Mouse (Mus musculus): ENCODE measurements around the gene Crtc1.

The Crtc1 gene

DNA sequence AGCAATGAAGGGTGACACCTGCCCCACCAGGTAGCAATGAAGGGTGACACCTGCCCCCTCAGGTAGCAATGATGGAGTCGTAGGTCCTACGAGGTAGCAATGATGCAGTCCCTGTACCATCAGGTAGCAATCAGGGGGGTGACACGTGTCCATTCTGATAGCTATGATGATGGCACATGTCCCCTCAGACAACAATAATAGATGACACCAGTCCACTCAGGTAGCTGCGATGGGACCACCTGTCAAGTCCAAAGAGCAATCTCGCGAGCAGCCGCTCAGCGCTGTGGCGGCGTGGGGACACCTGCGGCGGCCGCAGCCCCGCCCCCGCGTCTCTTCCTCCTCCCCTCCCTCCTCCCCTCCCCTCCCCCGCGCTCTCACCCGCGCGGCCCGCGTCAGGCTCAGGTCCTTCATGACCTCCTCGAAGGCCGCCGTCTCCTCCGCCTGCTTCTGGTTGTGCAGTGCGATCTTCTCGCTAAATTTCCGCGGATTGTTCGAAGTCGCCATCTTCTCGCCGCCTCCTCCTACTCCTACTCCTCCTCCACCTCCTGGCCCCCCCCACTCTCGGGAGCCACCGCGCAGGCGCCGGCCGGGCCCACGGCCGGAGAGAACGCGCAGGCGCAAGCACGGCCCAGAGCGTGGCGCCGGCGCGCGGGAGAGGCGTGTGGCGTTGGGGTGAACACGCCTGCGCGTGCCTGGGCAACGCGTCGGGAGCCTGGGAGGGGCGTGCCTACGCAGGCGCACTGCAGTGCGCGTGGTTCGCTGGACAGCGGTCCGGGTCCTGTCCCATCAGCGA lies at the start of gene Crtc1:
Crtc1 (minus strand) TSS at position 525 of the 793 bp plus-strand sequence.
- peak; percentile 99 for DNase-seq (ENCODE audit: low read depth, low spot score)

DNA sequence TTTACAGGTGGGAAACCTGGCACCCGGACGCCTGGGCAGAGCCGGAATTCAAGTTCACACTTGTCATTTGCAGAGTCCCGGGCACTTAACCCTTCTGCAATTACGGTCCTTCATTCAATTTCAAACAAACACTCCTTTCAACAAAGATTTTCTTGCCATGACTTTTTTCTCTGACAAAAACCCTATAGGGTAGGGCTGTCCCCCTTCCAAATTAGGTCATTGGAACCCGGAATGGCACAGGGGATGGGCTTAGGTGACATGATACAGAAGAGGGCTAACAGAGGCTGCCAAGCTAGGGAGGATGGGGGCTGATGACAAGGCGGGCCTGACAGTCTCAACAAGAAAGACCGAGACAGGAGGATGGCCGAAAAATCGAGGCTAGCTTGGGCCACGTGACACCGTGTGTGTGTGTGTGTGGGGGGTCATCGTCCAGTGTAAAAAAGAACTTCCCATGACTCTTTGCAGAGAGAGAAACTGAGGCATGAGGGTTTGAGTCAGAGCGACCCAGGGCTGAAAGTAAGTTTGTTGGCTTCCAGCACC lies 49.6 kb upstream of the Crtc1 start:
- no peak for DNase-seq (ENCODE audit: low read depth, low spot score)

GRCm38 (mm10) chr8:70487993-70488796 lies 48.8 kb upstream of the Crtc1 start:
- peak; percentile 32 for DNase-seq (ENCODE audit: low read depth, low spot score)

GRCm38 (mm10) chr8:70486941-70487520 lies 47.7 kb upstream of the Crtc1 start, which contains the start of gene Tmem59l:
Gene Tmem59l (minus strand): TSS chr8:70487358.
- DNase-seq (ENCODE audit: low read depth, low spot score) = no peak

GRCm38 (mm10) chr8:70486191-70486681 lies 46.9 kb upstream of the Crtc1 start:
- no peak for DNase-seq (ENCODE audit: low read depth, low spot score)

GRCm38 (mm10) chr8:70482943-70483342 lies 43.6 kb upstream of the Crtc1 start:
- DNase-seq (ENCODE audit: low read depth, low spot score) = no peak

DNA sequence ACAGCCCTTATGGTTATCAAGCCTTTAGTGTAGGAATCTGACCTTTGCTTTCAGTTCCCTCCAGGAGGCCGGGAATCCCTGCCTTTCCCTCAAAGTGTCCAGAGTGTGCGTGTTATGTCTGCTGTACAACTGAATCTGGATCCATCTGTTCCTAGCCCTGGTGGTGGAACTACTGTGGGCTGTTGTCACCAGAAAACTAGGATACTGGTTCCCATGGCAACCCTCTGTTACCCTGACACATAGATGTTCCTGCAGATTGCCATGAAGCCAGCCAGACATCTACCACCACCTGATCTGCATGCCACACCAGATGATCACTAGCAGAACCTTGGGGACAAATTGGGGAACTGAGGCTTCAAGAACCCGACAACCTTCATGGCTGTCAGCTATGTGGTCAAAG lies 42.5 kb upstream of the Crtc1 start:
- DNase-seq (ENCODE audit: low read depth, low spot score) = no peak

DNA sequence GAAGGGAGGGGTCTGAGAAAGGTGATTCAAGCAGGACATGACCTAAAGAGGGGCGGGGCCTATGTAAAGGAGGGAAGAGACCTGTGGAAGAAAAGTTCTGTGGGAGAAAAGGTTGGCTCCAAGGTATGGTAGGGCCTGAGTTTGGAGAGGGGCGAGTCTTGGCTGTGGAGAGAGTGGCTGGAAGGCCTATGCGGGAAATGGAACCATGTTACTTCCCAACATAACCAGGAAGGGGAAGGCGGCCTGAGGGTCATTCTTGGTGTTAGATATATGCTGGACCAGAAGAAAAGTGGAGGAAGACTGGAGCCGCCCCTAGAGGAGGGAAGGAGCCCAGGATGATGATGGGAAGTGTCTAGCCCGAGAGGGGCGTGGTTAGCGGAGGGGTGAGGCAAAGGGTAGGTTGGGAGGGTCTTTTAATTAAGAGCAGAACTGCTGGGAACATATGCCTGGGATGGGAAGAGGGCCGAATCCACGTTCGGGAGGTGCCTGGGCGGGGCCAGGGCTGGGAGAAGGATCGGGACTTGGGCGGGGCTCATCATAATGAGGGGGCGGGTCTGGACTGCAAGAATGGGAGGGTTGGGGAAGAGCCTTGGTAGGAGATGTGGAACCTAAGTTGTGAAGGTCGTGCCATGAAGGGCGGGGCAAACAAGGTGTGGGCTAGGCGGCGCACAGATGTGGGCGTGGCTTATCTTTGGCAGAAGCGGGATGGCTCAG lies 38.0 kb upstream of the Crtc1 start:
- DNase-seq (ENCODE audit: low read depth, low spot score) = peak; percentile 50

DNA sequence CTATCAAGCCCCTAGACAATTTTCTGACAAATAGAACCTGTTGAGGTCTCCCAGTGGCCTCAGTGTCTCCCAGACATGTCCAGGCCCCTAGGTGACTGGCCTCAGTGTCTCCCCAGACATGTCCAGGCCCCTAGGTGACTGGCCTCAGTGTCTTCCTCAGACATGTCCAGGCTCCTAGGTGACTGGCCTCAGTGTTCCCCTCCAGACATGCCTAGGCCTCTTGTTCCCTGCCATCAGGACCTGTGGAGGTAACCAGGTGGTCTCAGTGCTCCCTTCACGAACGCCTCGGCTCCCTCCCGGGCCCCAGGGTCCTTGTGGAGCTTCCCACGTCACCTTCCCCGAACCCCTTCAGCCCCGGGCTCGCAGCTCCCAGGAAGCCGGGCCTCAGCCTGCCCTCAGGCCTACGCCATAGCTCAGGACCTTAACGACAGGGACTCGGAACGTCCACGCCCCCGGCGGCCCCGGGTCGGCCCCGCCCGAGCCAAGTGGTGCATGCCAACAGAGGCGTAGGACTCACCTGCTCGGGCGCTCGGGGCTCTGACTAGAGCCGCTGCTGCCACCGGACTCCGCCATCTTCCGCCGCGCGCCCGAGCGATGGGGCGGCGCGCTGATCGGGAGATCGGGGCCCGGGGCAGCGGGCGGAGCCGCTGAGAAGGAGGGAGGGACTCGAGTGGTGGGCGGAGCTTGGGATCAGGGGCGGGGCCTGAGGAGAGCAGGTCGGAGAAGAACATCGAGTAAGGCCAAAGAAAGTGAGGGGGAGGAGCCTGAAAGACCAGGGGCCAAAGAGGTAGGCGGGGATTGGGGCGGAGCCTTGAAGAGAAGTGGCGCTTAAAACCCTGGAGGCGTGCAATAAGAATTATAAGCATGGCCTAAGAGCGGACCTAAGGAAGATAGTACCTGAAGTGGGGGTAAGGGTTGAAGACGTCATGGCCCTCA lies 37.2 kb upstream of the Crtc1 start, which contains the start of gene Klhl26:
Klhl26 (minus strand) TSS at position 636 of the 936 bp plus-strand sequence.
- peak; percentile 95 for DNase-seq (ENCODE audit: low read depth, low spot score)

DNA sequence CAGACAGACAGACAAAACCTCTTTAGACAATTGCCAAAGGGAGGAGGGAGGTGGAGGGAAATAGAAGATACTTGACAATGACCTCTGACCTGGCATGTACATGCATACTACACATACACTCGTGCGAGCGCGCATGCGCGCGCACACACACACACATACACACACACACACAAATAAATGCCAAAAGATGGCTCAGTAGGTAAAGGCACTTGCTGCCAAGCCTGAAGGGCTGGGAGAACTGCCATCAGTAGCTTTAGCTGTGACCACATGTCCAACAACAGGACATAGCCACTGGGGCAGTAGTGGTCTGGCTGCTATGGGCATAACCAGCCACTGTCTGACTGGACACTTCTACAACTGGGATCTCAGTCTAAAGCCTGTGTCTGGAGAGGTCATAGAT lies 32.5 kb upstream of the Crtc1 start:
- no peak for DNase-seq (ENCODE audit: low read depth, low spot score)

DNA sequence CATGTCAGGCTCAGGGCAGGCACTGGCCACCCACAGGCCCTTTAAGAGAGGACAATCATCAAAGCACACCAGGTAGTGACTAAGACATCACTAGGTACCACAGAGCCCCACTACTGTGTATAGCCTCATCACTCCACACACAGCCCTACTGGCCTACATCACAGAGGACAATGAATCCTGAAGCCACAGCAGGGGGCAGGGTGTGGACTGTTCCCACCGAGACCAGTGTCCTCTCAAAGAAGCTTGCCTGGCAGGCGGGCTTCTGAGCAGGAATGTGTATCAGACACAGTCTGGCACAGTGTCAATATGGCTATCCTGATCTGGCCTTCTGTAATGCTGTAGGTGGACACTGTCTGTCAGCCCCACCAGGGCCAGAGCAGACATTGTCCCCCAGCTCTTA lies 30.6 kb upstream of the Crtc1 start:
- DNase-seq (ENCODE audit: low read depth, low spot score) = no peak

GRCm38 (mm10) chr8:70469295-70469916 lies 30.0 kb upstream of the Crtc1 start:
- no peak for DNase-seq (ENCODE audit: low read depth, low spot score)

- DNase-seq (ENCODE audit: low read depth, low spot score) = no peak
These were observed 29.4 kb upstream of the Crtc1 start for GRCm38 (mm10) chr8:70468733-70469132.

DNA sequence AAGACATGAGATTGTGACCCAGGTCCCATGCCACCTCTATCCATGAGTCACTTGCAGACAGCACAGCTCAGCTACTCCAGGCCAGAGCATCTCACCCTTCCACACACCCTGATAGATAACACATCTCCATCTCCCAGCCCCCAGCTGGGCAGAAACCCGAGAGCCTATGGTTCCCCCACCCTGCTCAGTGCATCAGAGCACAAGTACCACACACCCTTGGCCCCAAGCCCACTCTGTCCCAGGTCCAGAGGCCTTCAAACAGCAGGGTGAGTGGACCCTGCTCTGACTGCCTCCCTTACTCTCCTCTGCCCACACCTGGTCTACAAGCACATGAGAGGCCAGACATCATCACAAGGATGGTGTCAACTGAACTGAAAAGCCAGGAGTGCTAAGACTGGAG lies 28.5 kb upstream of the Crtc1 start:
- no peak for DNase-seq (ENCODE audit: low read depth, low spot score)

DNA sequence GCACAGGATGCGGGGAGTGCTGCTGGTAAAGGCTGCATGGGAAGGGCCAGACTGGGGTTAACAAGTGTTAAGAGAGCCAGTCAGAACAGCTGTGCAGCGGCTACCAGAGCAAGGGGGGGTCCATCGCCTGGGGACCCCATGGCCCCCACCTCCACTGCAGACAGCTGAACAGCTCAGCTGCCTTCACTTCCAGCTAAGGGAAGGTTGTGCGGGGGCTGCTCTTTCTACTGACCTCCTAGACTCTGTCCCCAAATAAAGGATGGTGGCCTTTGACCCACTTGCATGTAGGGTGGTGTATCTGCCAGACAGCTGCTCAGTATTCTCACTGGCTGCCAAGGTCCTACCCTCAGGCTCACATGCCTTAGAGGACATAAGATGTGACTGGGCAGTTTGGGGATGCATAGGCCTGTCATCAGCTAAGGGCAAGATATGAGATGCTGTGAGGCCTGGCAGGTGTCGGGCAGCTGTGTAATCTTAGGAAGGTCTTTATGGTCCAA lies 27.9 kb upstream of the Crtc1 start:
- DNase-seq (ENCODE audit: low read depth, low spot score) = no peak

- no peak for DNase-seq (ENCODE audit: low read depth, low spot score)
These were observed 27.4 kb upstream of the Crtc1 start for GRCm38 (mm10) chr8:70466771-70467170.

- DNase-seq (ENCODE audit: low read depth, low spot score) = no peak
These were observed 26.9 kb upstream of the Crtc1 start for GRCm38 (mm10) chr8:70466305-70466704.

- DNase-seq (ENCODE audit: low read depth, low spot score) = no peak
These were observed 26.3 kb upstream of the Crtc1 start for GRCm38 (mm10) chr8:70465701-70466100.

- DNase-seq (ENCODE audit: low read depth, low spot score) = no peak
These were observed 24.8 kb upstream of the Crtc1 start for GRCm38 (mm10) chr8:70464162-70464561.
